ENCODE assay signal across 7 mouse cellular contexts in the genomic region with DNA sequence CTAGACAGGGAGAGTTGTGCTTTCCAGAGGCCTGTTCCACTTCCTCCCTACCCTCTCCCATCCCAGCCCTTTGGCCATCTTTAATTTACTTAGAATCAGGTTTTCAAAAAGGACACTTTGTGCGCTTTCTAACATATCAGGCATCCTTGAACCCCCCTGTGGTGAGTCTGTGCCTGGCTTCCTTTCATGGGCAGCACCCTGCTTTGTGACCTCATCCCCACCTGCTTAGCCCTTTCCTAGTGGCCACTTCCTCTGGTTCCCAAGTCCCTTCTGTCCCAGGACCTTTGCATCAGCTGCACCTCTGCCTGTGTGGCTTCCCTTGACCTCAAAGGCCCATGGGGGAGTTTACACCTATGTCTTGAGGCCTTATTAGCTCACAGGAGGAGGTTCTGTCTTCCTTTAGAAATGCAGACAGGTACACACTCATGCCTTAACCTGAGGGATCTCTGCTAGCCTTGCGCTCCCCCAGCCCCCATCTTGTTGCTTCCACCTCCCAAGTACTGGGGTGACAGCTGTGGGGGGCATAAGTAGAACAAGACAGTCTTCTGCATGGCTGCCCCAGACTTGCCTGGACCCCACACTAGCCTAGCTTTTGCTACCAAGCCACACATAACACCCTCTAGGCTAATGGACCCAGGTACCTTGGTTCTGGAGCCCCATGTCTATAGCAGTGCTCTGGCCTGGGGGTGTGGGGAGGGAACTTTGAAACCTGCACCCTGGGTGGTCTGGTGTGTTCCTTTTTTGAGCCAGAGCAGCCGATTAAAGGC. TPM values are rescaled to one million over a fixed set of nuclear protein-coding genes. Genes with fewer than 3 reads are reported as not detected.
DNase-seq lines count a peak whose midpoint lies in the region; ATAC-seq and TF ChIP-seq lines count a peak whose summit lies in the region.

No protein-coding gene starts in this region.

- H3K27me3 ChIP-seq in lung, embryonic 16.5 days (ENCODE audit: control insufficient read depth, insufficient read depth, low read depth, low read length), result no peaks in the 10 kb centered on the region
- H3K27me3 ChIP-seq in limb, embryonic 12.5 days, result no peaks in the 10 kb centered on the region
- H3K27me3 ChIP-seq in stomach, embryonic 15.5 days (replicated peaks), result no peaks in the 10 kb centered on the region

- peaks cover 17% of the 10 kb centered on the region for H3K4me1 ChIP-seq in lung, embryonic 16.5 days (replicated peaks; ENCODE audit: control insufficient read depth, insufficient read depth, low read length)
- peaks cover 3% of the 10 kb centered on the region; the same call in 1 of the 2 replicates for H3K4me1 ChIP-seq in embryonic fibroblast, embryonic 13.5 days (ENCODE audit: control insufficient read depth, insufficient read depth, low read length)
- H3K4me1 ChIP-seq in limb, embryonic 12.5 days (replicated peaks), result peaks cover 17% of the 10 kb centered on the region
- H3K4me1 ChIP-seq in stomach, embryonic 15.5 days, result peaks cover 15% of the 10 kb centered on the region
- peaks cover 11% of the 10 kb centered on the region for H3K4me1 ChIP-seq in lung, adult 2 months (ENCODE audit: control insufficient read depth, insufficient read depth, low read length)

- no peak for TF ChIP-seq POLR2A in embryonic fibroblast, embryonic 13.5 days (IDR thresholded peaks at IDR 0.05; ENCODE audit: low read depth, low read length)
- no peak for TF ChIP-seq POLR2A in lung, adult 2 months (IDR thresholded peaks at IDR 0.05; ENCODE audit: borderline replicate concordance, extremely low read depth, low read depth, low read length)

- no peak for ATAC-seq in lung, embryonic 16.5 days (ENCODE audit: low read depth)
- ATAC-seq in limb, embryonic 12.5 days (ENCODE audit: insufficient number of reproducible peaks, insufficient read depth, low FRiP score, low TSS enrichment, low read depth), result no peak
- ATAC-seq in stomach, embryonic 15.5 days (ENCODE audit: insufficient read depth, low FRiP score, low read depth), result no peak

- peak overlapping the region; percentile 87 for H3K9ac ChIP-seq in lung, embryonic 16.5 days (ENCODE audit: low read length)
- H3K9ac ChIP-seq in limb, embryonic 12.5 days (replicated peaks), result peak overlapping the region; percentile 76; the same call in 1 of the 2 replicates
- peak overlapping the region; percentile 64; the same call in 1 of the 2 replicates for H3K9ac ChIP-seq in stomach, embryonic 15.5 days

- DNase-seq in lung, postnatal 10 days, result no peak
- DNase-seq in lung, adult 2 months, result no peak
- no peak for DNase-seq in thymus, postnatal 4 days

- H3K9me3 ChIP-seq in lung, embryonic 16.5 days (ENCODE audit: control insufficient read depth, low read length), result no peaks in the 10 kb centered on the region
- H3K9me3 ChIP-seq in limb, embryonic 12.5 days, result no peaks in the 10 kb centered on the region
- H3K9me3 ChIP-seq in stomach, embryonic 15.5 days, result no peaks in the 10 kb centered on the region

- peak overlapping the region; percentile 86 for H3K4me3 ChIP-seq in lung, embryonic 16.5 days (ENCODE audit: low read length)
- H3K4me3 ChIP-seq in embryonic fibroblast, embryonic 13.5 days (ENCODE audit: insufficient read depth, low read length), result peak overlapping the region; percentile 89
- H3K4me3 ChIP-seq in limb, embryonic 12.5 days (replicated peaks), result peak overlapping the region; percentile 85
- H3K4me3 ChIP-seq in stomach, embryonic 15.5 days (replicated peaks), result peak overlapping the region; percentile 79
- no peak overlapping the region for H3K4me3 ChIP-seq in lung, adult 2 months (replicated peaks; ENCODE audit: extremely low read depth, low read depth, low read length)

- peaks cover 21% of the 10 kb centered on the region for H3K36me3 ChIP-seq in lung, embryonic 16.5 days (ENCODE audit: control insufficient read depth, insufficient read depth, low read length)
- H3K36me3 ChIP-seq in limb, embryonic 12.5 days, result peaks cover 57% of the 10 kb centered on the region
- peaks cover 24% of the 10 kb centered on the region for H3K36me3 ChIP-seq in stomach, embryonic 15.5 days

- no peak overlapping the region for H3K27ac ChIP-seq in lung, embryonic 16.5 days (ENCODE audit: low read length)
- no peak overlapping the region for H3K27ac ChIP-seq in embryonic fibroblast, embryonic 13.5 days (ENCODE audit: insufficient read depth, low read length)
- H3K27ac ChIP-seq in limb, embryonic 12.5 days, result no peak overlapping the region
- no peak overlapping the region for H3K27ac ChIP-seq in stomach, embryonic 15.5 days

- H3K4me2 ChIP-seq in lung, embryonic 16.5 days (ENCODE audit: low read depth, low read length), result peak overlapping the region; percentile 82
- peak overlapping the region; percentile 93 for H3K4me2 ChIP-seq in limb, embryonic 12.5 days
- peak overlapping the region; percentile 78 for H3K4me2 ChIP-seq in stomach, embryonic 15.5 days

- no peak for TF ChIP-seq CTCF in embryonic fibroblast, embryonic 13.5 days (IDR thresholded peaks at IDR 0.05; ENCODE audit: borderline replicate concordance, insufficient read depth, low read length)
- TF ChIP-seq CTCF in lung, adult 2 months (IDR thresholded peaks at IDR 0.05; ENCODE audit: insufficient read depth, low read length), result no peak

- WGBS in lung, embryonic 16.5 days, result 76% methylated on average over 3 of the region's 3 CpGs
- 94% methylated on average over 3 of the region's 3 CpGs for WGBS in limb, embryonic 12.5 days
- WGBS in stomach, embryonic 15.5 days, result 77% methylated on average over 3 of the region's 3 CpGs
- 84% methylated on average over 3 of the region's 3 CpGs for WGBS in lung, adult 2 months

RNA-seq across cellular contexts. Expression of gene Dda1, which starts 1.3 kb away (rescaled TPM):
- 91.9 and 96.3 TPM in 2 replicates for polyA plus RNA-seq in lung, embryonic 16.5 days (2015; fragmentation: Nextera tagmentation; extraction: Ambion mirVana)
- 63.1 and 70.4 TPM in 2 replicates for polyA plus RNA-seq in embryonic fibroblast, embryonic 13.5 days (2011; ENCODE audit: insufficient read length, low read depth, missing spikeins)
- polyA plus RNA-seq in limb, embryonic 12.5 days (2016; fragmentation: Nextera tagmentation; extraction: Ambion mirVana), result 99.8 and 106 TPM in 2 replicates
- polyA plus RNA-seq in stomach, embryonic 15.5 days (2015; fragmentation: Nextera tagmentation; extraction: Ambion mirVana), result 90.2 and 92.4 TPM in 2 replicates
- polyA plus RNA-seq in lung, adult 2 months (2012; rRNA removed), result 84.4 and 85.9 TPM in 2 replicates

RNA-seq across cellular contexts. Expression of gene Mrpl34, which starts 5.6 kb away (rescaled TPM):
- polyA plus RNA-seq in lung, embryonic 16.5 days (2015; fragmentation: Nextera tagmentation; extraction: Ambion mirVana), result 136 and 151 TPM in 2 replicates
- 36.9 and 50.5 TPM in 2 replicates for polyA plus RNA-seq in embryonic fibroblast, embryonic 13.5 days (2011; ENCODE audit: insufficient read length, low read depth, missing spikeins)
- polyA plus RNA-seq in limb, embryonic 12.5 days (2016; fragmentation: Nextera tagmentation; extraction: Ambion mirVana), result 180 and 203 TPM in 2 replicates
- 154 and 164 TPM in 2 replicates for polyA plus RNA-seq in stomach, embryonic 15.5 days (2015; fragmentation: Nextera tagmentation; extraction: Ambion mirVana)
- 59.4 and 72.5 TPM in 2 replicates for polyA plus RNA-seq in lung, adult 2 months (2012; rRNA removed)

RNA-seq across cellular contexts. Expression of gene Abhd8, which starts 6.9 kb away (rescaled TPM):
- polyA plus RNA-seq in lung, embryonic 16.5 days (2015; fragmentation: Nextera tagmentation; extraction: Ambion mirVana), result 36.7 and 37.8 TPM in 2 replicates
- 19.4 and 20.9 TPM in 2 replicates for polyA plus RNA-seq in embryonic fibroblast, embryonic 13.5 days (2011; ENCODE audit: insufficient read length, low read depth, missing spikeins)
- polyA plus RNA-seq in limb, embryonic 12.5 days (2016; fragmentation: Nextera tagmentation; extraction: Ambion mirVana), result 78.2 and 82.8 TPM in 2 replicates
- polyA plus RNA-seq in stomach, embryonic 15.5 days (2015; fragmentation: Nextera tagmentation; extraction: Ambion mirVana), result 42.0 and 44.0 TPM in 2 replicates
- 38.1 and 43.3 TPM in 2 replicates for polyA plus RNA-seq in lung, adult 2 months (2012; rRNA removed)

RNA-seq across cellular contexts. Expression of gene Ano8, which starts 15.4 kb away (rescaled TPM):
- 0.79 and 1.0 TPM in 2 replicates for polyA plus RNA-seq in lung, embryonic 16.5 days (2015; fragmentation: Nextera tagmentation; extraction: Ambion mirVana)
- polyA plus RNA-seq in embryonic fibroblast, embryonic 13.5 days (2011; ENCODE audit: insufficient read length, low read depth, missing spikeins), result 15.4 and 15.6 TPM in 2 replicates
- polyA plus RNA-seq in limb, embryonic 12.5 days (2016; fragmentation: Nextera tagmentation; extraction: Ambion mirVana), result 6.8 and 6.9 TPM in 2 replicates
- 1.5 and 1.8 TPM in 2 replicates for polyA plus RNA-seq in stomach, embryonic 15.5 days (2015; fragmentation: Nextera tagmentation; extraction: Ambion mirVana)
- 25.5 and 30.6 TPM in 2 replicates for polyA plus RNA-seq in lung, adult 2 months (2012; rRNA removed)

RNA-seq across cellular contexts. Expression of gene Gtpbp3, which starts 17.6 kb away (rescaled TPM):
- 16.1 and 17.4 TPM in 2 replicates for polyA plus RNA-seq in lung, embryonic 16.5 days (2015; fragmentation: Nextera tagmentation; extraction: Ambion mirVana)
- 10.5 and 12.5 TPM in 2 replicates for polyA plus RNA-seq in embryonic fibroblast, embryonic 13.5 days (2011; ENCODE audit: insufficient read length, low read depth, missing spikeins)
- polyA plus RNA-seq in limb, embryonic 12.5 days (2016; fragmentation: Nextera tagmentation; extraction: Ambion mirVana), result 22.1 and 23.2 TPM in 2 replicates
- polyA plus RNA-seq in stomach, embryonic 15.5 days (2015; fragmentation: Nextera tagmentation; extraction: Ambion mirVana), result 14.6 and 16.1 TPM in 2 replicates
- polyA plus RNA-seq in lung, adult 2 months (2012; rRNA removed), result 26.0 and 30.4 TPM in 2 replicates
